Mouse (Mus musculus): Measurements from ENCODE around the gene Zfp687.

The Zfp687 gene

DNA sequence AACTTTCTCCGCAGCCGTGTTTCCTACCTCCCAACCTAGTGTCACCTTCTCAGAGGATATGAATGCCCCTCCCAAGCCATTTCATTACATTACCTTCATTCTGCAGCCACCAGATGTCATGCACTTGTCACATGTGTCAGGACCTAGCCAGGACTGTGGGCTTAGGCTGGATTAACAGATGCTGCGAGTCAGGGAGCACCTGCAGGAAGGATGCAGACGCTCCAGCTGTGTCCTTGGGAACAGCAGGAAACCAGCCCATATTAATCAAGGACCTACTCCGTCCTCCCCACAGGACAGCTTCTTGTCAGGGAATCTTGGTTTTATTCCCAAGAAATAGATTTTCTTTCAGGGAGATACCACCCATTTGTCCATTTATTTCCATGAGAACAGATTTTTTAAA lies 54.9 kb downstream of the Zfp687 start:
- DNase-seq (ENCODE audit: low read depth) = no peak

DNA sequence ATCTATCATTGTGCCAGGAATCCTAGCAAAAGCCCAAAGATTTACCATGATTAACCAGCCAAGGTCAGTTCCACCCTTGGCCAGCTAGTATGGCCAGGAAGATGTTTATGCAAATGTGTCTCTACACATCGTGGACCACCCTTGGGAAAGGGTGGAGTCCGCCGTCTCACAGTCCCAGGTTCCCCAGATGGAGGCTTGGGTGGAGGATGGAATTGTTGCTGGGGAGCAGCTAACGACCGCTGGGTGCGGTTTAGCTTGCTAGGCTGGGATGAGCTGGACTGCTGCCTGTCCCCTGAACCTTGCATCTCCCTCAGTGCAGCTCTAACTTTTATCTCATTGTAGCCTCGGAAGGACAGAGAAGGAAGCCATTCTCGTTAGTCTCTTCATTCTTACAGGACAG lies 55.4 kb downstream of the Zfp687 start:
- no peak for DNase-seq (ENCODE audit: low read depth)

DNA sequence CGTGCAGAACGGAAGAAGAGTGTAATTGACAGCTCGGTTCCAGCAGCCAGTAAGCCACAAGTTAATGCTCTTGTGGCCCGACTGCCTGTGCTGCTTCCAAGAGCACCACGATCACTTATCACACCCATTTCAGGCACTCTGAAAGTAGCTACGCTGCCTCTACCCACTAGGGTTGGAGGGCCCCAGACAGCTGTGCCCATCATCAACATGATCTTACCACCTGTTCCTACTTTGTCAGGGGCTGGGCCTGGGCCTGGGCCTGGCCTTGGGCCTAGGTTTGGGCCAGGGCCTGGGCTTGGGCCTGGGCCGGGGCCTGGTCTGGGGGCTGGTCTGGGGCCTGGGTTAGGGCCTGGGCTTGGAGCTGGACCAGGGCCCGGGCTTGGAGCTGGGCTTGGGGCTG lies 57.0 kb downstream of the Zfp687 start:
- DNase-seq (ENCODE audit: low read depth) = no peak
